Mouse (Mus musculus): ENCODE results near the gene Cmtr2. TPM values are rescaled to one million over a fixed set of nuclear protein-coding genes. Genes with fewer than 3 reads are reported as not detected.
A peak's percentile ranks its signal among the peaks of the same experiment; 100 is the strongest.

The Cmtr2 gene
- 12.9 and 14.4 TPM in 2 replicates for polyA plus RNA-seq (2014; fragmentation: Nextera tagmentation; extraction: Ambion mirVana)

DNA sequence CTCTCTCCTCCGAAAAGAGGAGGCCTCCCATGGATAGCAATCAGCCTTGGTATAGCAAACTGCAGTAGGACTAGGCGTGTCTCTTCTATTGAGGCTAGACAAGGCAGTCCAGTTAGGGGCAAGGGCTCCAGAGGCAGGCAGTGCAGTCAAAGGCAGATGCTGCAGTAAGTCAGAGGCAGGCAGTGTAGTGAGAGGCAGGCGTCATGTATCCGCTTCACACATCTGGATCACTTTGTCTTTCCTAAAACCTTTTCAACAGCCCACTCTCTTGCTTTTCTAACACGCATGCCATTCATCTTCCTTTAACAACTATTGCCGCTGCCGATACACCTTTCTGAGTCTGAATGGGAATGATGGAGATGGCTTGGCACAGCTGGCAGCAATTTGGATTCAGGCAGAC lies at the start of gene Cmtr2:
TSS of gene Cmtr2 (plus strand) at position 301 of the 400 bp plus-strand sequence.
- Histone ChIP-seq H3K4me2 (ENCODE audit: low read length) (no peak within 1 kb of the TSS), H3K27me3 (replicated peaks; ENCODE audit: control insufficient read depth, insufficient read depth, low read length) (no peaks in the 10 kb centered on the region), H3K4me3 (ENCODE audit: low read depth, low read length) (no peak within 1 kb of the TSS), H3K36me3 (ENCODE audit: control insufficient read depth, insufficient read depth, low read length) (no peaks in the 10 kb centered on the region), H3K9ac (ENCODE audit: low read length) (no peak within 1 kb of the TSS), H3K9me3 (replicated peaks; ENCODE audit: control insufficient read depth, low read length) (no peaks in the 10 kb centered on the region), H3K4me1 (ENCODE audit: control insufficient read depth, insufficient read depth, low read length) (peaks cover 10% of the 10 kb centered on the region), H3K27ac (ENCODE audit: low read depth, low read length) (no peak within 1 kb of the TSS)
- ATAC-seq, result no peak
- 77% methylated on average over 7 of the region's 7 CpGs for WGBS
- no peak for DNase-seq (ENCODE audit: low spot score)

GRCm38 (mm10) chr8:110166270-110166669 lies 49.2 kb upstream of the Cmtr2 start:
- H3K27me3 ChIP-seq (replicated peaks; ENCODE audit: control insufficient read depth, insufficient read depth, low read length), result peaks cover 3% of the 10 kb centered on the region; the same call in 1 of the 2 replicates
- WGBS, result 86% methylated on average over 8 of the region's 8 CpGs
- no peak overlapping the region for H3K9ac ChIP-seq (ENCODE audit: low read length)
- no peaks in the 10 kb centered on the region for H3K4me1 ChIP-seq (ENCODE audit: control insufficient read depth, insufficient read depth, low read length)
- no peak overlapping the region for H3K4me2 ChIP-seq (ENCODE audit: low read length)
- H3K9me3 ChIP-seq (replicated peaks; ENCODE audit: control insufficient read depth, low read length), result no peaks in the 10 kb centered on the region
- ATAC-seq (no peak), DNase-seq (ENCODE audit: low spot score) (no peak)
- no peak overlapping the region for H3K4me3 ChIP-seq (ENCODE audit: low read depth, low read length)
- H3K27ac ChIP-seq (ENCODE audit: low read depth, low read length), result no peak overlapping the region
- no peaks in the 10 kb centered on the region for H3K36me3 ChIP-seq (ENCODE audit: control insufficient read depth, insufficient read depth, low read length)

DNA sequence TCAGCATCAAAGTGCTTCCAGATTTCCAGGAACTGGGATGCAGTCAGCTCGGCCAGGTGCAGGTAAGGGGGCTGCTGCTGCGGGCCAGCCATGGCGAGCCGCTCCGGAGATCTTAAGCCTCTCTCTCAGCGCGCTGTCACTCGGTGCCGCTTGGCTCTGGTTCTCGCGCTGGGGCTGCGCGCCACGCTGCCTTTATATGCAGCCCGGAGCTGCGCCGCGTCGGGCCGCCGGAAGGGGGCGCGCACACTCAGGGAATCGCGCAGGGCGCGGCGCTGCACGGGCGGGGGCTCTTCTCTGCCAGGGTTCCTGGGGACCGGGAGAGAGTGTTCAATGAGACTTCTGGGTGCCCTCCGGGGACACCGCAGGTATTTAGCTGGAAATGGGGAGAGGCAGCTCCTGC lies 47.4 kb upstream of the Cmtr2 start, which contains the start of gene Calb2:
TSS of gene Calb2 (minus strand) at position 165 of the 400 bp plus-strand sequence.
- peak within 1 kb of the TSS; percentile 41; the same call in 1 of the 2 replicates for H3K9ac ChIP-seq (ENCODE audit: low read length)
- ATAC-seq (peak; percentile 93), DNase-seq (ENCODE audit: low spot score) (peak; percentile 84)
- no peaks in the 10 kb centered on the region for H3K9me3 ChIP-seq (replicated peaks; ENCODE audit: control insufficient read depth, low read length)
- H3K36me3 ChIP-seq (ENCODE audit: control insufficient read depth, insufficient read depth, low read length), result no peaks in the 10 kb centered on the region
- peak within 1 kb of the TSS; percentile 18; the same call in 1 of the 2 replicates for H3K4me3 ChIP-seq (ENCODE audit: low read depth, low read length)
- no peak within 1 kb of the TSS for H3K27ac ChIP-seq (ENCODE audit: low read depth, low read length)
- no peaks in the 10 kb centered on the region for H3K4me1 ChIP-seq (ENCODE audit: control insufficient read depth, insufficient read depth, low read length)
- peak within 1 kb of the TSS; percentile 48 for H3K4me2 ChIP-seq (ENCODE audit: low read length)
- under 1% methylated on average over 33 of the region's 33 CpGs for WGBS
- peaks cover 3% of the 10 kb centered on the region; the same call in 1 of the 2 replicates for H3K27me3 ChIP-seq (replicated peaks; ENCODE audit: control insufficient read depth, insufficient read depth, low read length)

- no peak overlapping the region for H3K4me2 ChIP-seq (ENCODE audit: low read length)
- H3K36me3 ChIP-seq (ENCODE audit: control insufficient read depth, insufficient read depth, low read length), result no peaks in the 10 kb centered on the region
- H3K27ac ChIP-seq (ENCODE audit: low read depth, low read length), result no peak overlapping the region
- no peak overlapping the region for H3K4me3 ChIP-seq (ENCODE audit: low read depth, low read length)
- DNase-seq (ENCODE audit: low spot score) (peak; percentile 24), ATAC-seq (no peak)
- peaks cover under 1% of the 10 kb centered on the region; the same call in 1 of the 2 replicates for H3K4me1 ChIP-seq (ENCODE audit: control insufficient read depth, insufficient read depth, low read length)
- H3K27me3 ChIP-seq (replicated peaks; ENCODE audit: control insufficient read depth, insufficient read depth, low read length), result peaks cover 3% of the 10 kb centered on the region; the same call in 1 of the 2 replicates
- H3K9ac ChIP-seq (ENCODE audit: low read length), result no peak overlapping the region
- no peaks in the 10 kb centered on the region for H3K9me3 ChIP-seq (replicated peaks; ENCODE audit: control insufficient read depth, low read length)
- WGBS, result 46% methylated on average over 6 of the region's 6 CpGs
These were observed 43.3 kb upstream of the Cmtr2 start for GRCm38 (mm10) chr8:110172161-110172560.

GRCm38 (mm10) chr8:110174826-110175225 lies 40.6 kb upstream of the Cmtr2 start:
- Histone ChIP-seq H3K4me3 (ENCODE audit: low read depth, low read length) (no peak overlapping the region), H3K9ac (ENCODE audit: low read length) (no peak overlapping the region), H3K4me2 (ENCODE audit: low read length) (no peak overlapping the region), H3K4me1 (ENCODE audit: control insufficient read depth, insufficient read depth, low read length) (peaks cover 7% of the 10 kb centered on the region; the same call in 1 of the 2 replicates), H3K9me3 (replicated peaks; ENCODE audit: control insufficient read depth, low read length) (no peaks in the 10 kb centered on the region), H3K36me3 (ENCODE audit: control insufficient read depth, insufficient read depth, low read length) (no peaks in the 10 kb centered on the region), H3K27me3 (replicated peaks; ENCODE audit: control insufficient read depth, insufficient read depth, low read length) (no peaks in the 10 kb centered on the region), H3K27ac (ENCODE audit: low read depth, low read length) (no peak overlapping the region)
- 90% methylated on average over 4 of the region's 4 CpGs for WGBS
- ATAC-seq (no peak), DNase-seq (ENCODE audit: low spot score) (no peak)

DNA sequence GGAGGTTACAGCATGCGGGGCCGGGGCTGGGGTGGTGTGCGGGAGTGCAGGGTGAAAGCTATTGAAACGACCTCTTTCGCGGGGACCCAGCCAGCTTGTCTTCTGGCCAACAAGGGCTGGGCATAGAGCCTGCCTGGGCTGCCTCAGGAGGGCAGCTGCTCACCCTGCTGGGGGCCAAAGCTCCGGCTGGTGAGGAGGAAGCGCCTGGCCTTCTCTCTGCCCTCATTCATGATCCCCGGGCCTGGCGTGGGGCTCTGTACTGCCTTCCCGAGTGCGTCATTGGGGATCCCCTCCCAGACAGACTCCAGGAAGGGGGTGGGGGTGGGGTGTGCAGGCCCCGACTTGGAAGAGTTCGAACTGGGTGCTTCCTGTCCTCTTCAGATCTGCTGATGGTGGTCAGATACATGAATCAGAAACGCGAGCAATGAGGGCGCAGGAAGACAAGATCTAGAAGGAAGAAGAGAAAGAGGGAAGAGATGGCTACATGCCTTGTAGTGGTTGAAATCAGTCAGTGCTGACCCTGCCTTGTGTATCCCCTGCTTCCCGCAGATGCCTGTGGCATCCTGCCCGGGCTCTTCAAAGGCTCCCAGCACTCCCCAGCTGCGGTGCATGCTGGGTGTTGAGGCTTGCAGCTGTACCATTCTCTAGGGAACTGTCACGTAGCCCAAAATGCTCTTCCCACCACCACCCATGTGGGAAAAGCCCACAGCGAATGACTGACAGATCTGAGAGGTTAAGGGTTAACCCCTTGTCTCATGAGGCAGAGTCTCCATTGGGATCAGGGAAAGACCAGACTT lies 37.9 kb upstream of the Cmtr2 start:
- H3K27ac ChIP-seq (ENCODE audit: low read depth, low read length), result peak overlapping the region; percentile 65
- H3K4me3 ChIP-seq (ENCODE audit: low read depth, low read length), result no peak overlapping the region
- no peaks in the 10 kb centered on the region for H3K36me3 ChIP-seq (ENCODE audit: control insufficient read depth, insufficient read depth, low read length)
- ATAC-seq (peak; percentile 84), DNase-seq (ENCODE audit: low spot score) (peak; percentile 73)
- H3K9ac ChIP-seq (ENCODE audit: low read length), result no peak overlapping the region
- no peaks in the 10 kb centered on the region for H3K9me3 ChIP-seq (replicated peaks; ENCODE audit: control insufficient read depth, low read length)
- 29% methylated on average over 22 of the region's 22 CpGs for WGBS
- no peaks in the 10 kb centered on the region for H3K27me3 ChIP-seq (replicated peaks; ENCODE audit: control insufficient read depth, insufficient read depth, low read length)
- H3K4me2 ChIP-seq (ENCODE audit: low read length), result no peak overlapping the region
- H3K4me1 ChIP-seq (ENCODE audit: control insufficient read depth, insufficient read depth, low read length), result peaks cover 9% of the 10 kb centered on the region

- Histone ChIP-seq H3K27me3 (replicated peaks; ENCODE audit: control insufficient read depth, insufficient read depth, low read length) (no peaks in the 10 kb centered on the region), H3K9ac (ENCODE audit: low read length) (no peak overlapping the region), H3K4me1 (ENCODE audit: control insufficient read depth, insufficient read depth, low read length) (peaks cover 8% of the 10 kb centered on the region), H3K9me3 (replicated peaks; ENCODE audit: control insufficient read depth, low read length) (no peaks in the 10 kb centered on the region), H3K27ac (ENCODE audit: low read depth, low read length) (0 out of 2 replicates have a peak overlapping the region, but pooled peaks have one; percentile 39), H3K4me2 (ENCODE audit: low read length) (no peak overlapping the region), H3K36me3 (ENCODE audit: control insufficient read depth, insufficient read depth, low read length) (no peaks in the 10 kb centered on the region), H3K4me3 (ENCODE audit: low read depth, low read length) (no peak overlapping the region)
- ATAC-seq (0 out of 2 replicates have a peak, but pooled peaks have one; percentile 32), DNase-seq (ENCODE audit: low spot score) (peak; percentile 39)
- 33% methylated on average over 11 of the region's 11 CpGs for WGBS
These were observed 32.6 kb upstream of the Cmtr2 start for GRCm38 (mm10) chr8:110182735-110183367.

- Histone ChIP-seq H3K27me3 (replicated peaks; ENCODE audit: control insufficient read depth, insufficient read depth, low read length) (no peaks in the 10 kb centered on the region), H3K36me3 (ENCODE audit: control insufficient read depth, insufficient read depth, low read length) (no peaks in the 10 kb centered on the region), H3K4me2 (ENCODE audit: low read length) (no peak overlapping the region), H3K27ac (ENCODE audit: low read depth, low read length) (no peak overlapping the region), H3K9ac (ENCODE audit: low read length) (no peak overlapping the region), H3K4me3 (ENCODE audit: low read depth, low read length) (no peak overlapping the region), H3K4me1 (ENCODE audit: control insufficient read depth, insufficient read depth, low read length) (peaks cover 8% of the 10 kb centered on the region), H3K9me3 (replicated peaks; ENCODE audit: control insufficient read depth, low read length) (no peaks in the 10 kb centered on the region)
- ATAC-seq (no peak), DNase-seq (ENCODE audit: low spot score) (no peak)
- 23% methylated on average over 11 of the region's 11 CpGs for WGBS
These were observed 31.7 kb upstream of the Cmtr2 start for GRCm38 (mm10) chr8:110183748-110184147.
